Comparison of ENCODE assay signal across 1 mouse cellular context in genomic region chr13:6647067-6647991, GRCm38 (mm10).
TF ChIP-seq lines count a peak whose summit lies in the region.

No protein-coding gene starts in this region.

TF ChIP-seq in CH12.LX, 34 proteins besides CTCF, POLR2A, EP300 and RAD21 (continued from another document):
- TF ChIP-seq UBTF (IDR thresholded peaks at IDR 0.05; ENCODE audit: low read depth, low read length) (no peak), ETS1 (conservative IDR thresholded peaks at IDR 0.05; ENCODE audit: low read depth, low read length) (peak; percentile 47), ZNF384 (IDR thresholded peaks at IDR 0.05; ENCODE audit: low read depth, low read length) (no peak), E2F4 (IDR thresholded peaks at IDR 0.05; ENCODE audit: insufficient replicate concordance, low read depth, low read length) (no peak), KAT2A (IDR thresholded peaks at IDR 0.05; ENCODE audit: insufficient replicate concordance, low read length) (no peak), SMC3 (IDR thresholded peaks at IDR 0.05; ENCODE audit: low read depth, low read length) (no peak), ZMIZ1 (IDR thresholded peaks at IDR 0.05; ENCODE audit: low read depth, low read length) (no peak), BHLHE40 (IDR thresholded peaks at IDR 0.05; ENCODE audit: low read depth, low read length) (peak; percentile 72), SIN3A (IDR thresholded peaks at IDR 0.05; ENCODE audit: low read length) (peak; percentile 73), TBP (conservative IDR thresholded peaks at IDR 0.05; ENCODE audit: low read depth, low read length) (0 out of 2 replicates have a peak, but pooled peaks have one; percentile 27), NELFE (IDR thresholded peaks at IDR 0.05; ENCODE audit: low read depth, low read length) (peak; percentile 16; the same call in 1 of the 2 replicates), USF1 (IDR thresholded peaks at IDR 0.05; ENCODE audit: low read depth, low read length) (no peak), RCOR1 (conservative IDR thresholded peaks at IDR 0.05; ENCODE audit: low read depth, low read length) (no peak), ZC3H11A (IDR thresholded peaks at IDR 0.05; ENCODE audit: low read depth, low read length) (no peak), JUND (conservative IDR thresholded peaks at IDR 0.05; ENCODE audit: low read depth, low read length) (no peak), JUN (IDR thresholded peaks at IDR 0.05; ENCODE audit: insufficient read depth, low read depth, low read length) (no peak), POLR2AphosphoS2 (IDR thresholded peaks at IDR 0.05; ENCODE audit: low read depth, low read length) (no peak; the same call in 1 of the 2 replicates), MAX (IDR thresholded peaks at IDR 0.05; ENCODE audit: low read length) (no peak; the same call in 1 of the 2 replicates), CHD1 (IDR thresholded peaks at IDR 0.05; ENCODE audit: low read depth, low read length) (peak; percentile 57), GABPA (IDR thresholded peaks at IDR 0.05; ENCODE audit: insufficient replicate concordance, low read depth, low read length) (no peak)
